ENCODE assay signal across 16 mouse cellular contexts in genomic region chr9:94704986-94705757, GRCm38 (mm10). TPM values are rescaled to one million over a fixed set of nuclear protein-coding genes. Genes with fewer than 3 reads are reported as not detected.
DNase-seq lines count a peak whose midpoint lies in the region; ATAC-seq and TF ChIP-seq lines count a peak whose summit lies in the region.
"Had no signal": no experiment of that assay in that cellular context is flagged by ENCODE, and none has a peak within 500 bp of the region (broad histone marks: within the 10 kb centered on the region; RNA-seq: fewer than 3 reads in every experiment).

No protein-coding gene starts in this region.

- no peak overlapping the region for H3K9ac ChIP-seq in hindbrain, postnatal 0 days (replicated peaks; ENCODE audit: low read length)
- no peak overlapping the region for H3K9ac ChIP-seq in hindbrain, embryonic 13.5 days
- H3K9ac ChIP-seq: kidney, embryonic 15.5 days; liver, embryonic 13.5 days; midbrain, embryonic 13.5 days; neural tube, embryonic 12.5 days had no signal

- no peak for TF ChIP-seq CTCF in hindbrain, postnatal 0 days (IDR thresholded peaks at IDR 0.05; ENCODE audit: low read depth)
- no peak for TF ChIP-seq CTCF in thymus, adult 2 months (IDR thresholded peaks at IDR 0.05; ENCODE audit: borderline replicate concordance, control insufficient read depth, extremely low read depth, insufficient read depth, low read length, poor library complexity)

- H3K36me3 ChIP-seq in hindbrain, postnatal 0 days (ENCODE audit: insufficient read depth, low read length), result no peaks in the 10 kb centered on the region
- H3K36me3 ChIP-seq in hindbrain, embryonic 13.5 days, result no peaks in the 10 kb centered on the region
- 0 out of 2 replicates have a peak, but pooled peaks cover 3% of the 10 kb centered on the region for H3K36me3 ChIP-seq in thymus, adult 2 months (ENCODE audit: control insufficient read depth, insufficient read depth, low read length)
- H3K36me3 ChIP-seq: kidney, embryonic 15.5 days; liver, embryonic 13.5 days; midbrain, embryonic 13.5 days; neural tube, embryonic 12.5 days had no signal

- WGBS in hindbrain, postnatal 0 days, result 53% methylated on average over 9 of the region's 9 CpGs
- 88% methylated on average over 9 of the region's 9 CpGs for WGBS in hindbrain, embryonic 13.5 days
- WGBS in thymus, adult 2 months, result 93% methylated on average over 9 of the region's 9 CpGs

- TF ChIP-seq POLR2A in thymus, adult 2 months (IDR thresholded peaks at IDR 0.05; ENCODE audit: control insufficient read depth, extremely low read depth, insufficient read depth, low read length, poor library complexity), result no peak

- 0 out of 2 replicates have a peak, but pooled peaks cover 4% of the 10 kb centered on the region for H3K4me1 ChIP-seq in hindbrain, postnatal 0 days (ENCODE audit: insufficient read depth, low read length)
- H3K4me1 ChIP-seq in hindbrain, embryonic 13.5 days (replicated peaks), result peaks cover 14% of the 10 kb centered on the region
- H3K4me1 ChIP-seq in thymus, adult 2 months (replicated peaks; ENCODE audit: control insufficient read depth, insufficient read depth, low read length), result no peaks in the 10 kb centered on the region; the same call in 1 of the 2 replicates
- H3K4me1 ChIP-seq: kidney, embryonic 15.5 days; liver, embryonic 13.5 days had no signal

- no peak overlapping the region for H3K4me3 ChIP-seq in hindbrain, postnatal 0 days (ENCODE audit: low read length)
- H3K4me3 ChIP-seq in hindbrain, embryonic 13.5 days, result no peak overlapping the region
- H3K4me3 ChIP-seq in thymus, adult 2 months (ENCODE audit: control insufficient read depth, insufficient read depth, low read length), result no peak overlapping the region
- H3K4me3 ChIP-seq: heart, adult 2 months; kidney, embryonic 15.5 days; liver, embryonic 13.5 days; midbrain, embryonic 13.5 days; neural tube, embryonic 12.5 days had no signal

- H3K9me3 ChIP-seq in hindbrain, postnatal 0 days (ENCODE audit: low read length), result no peaks in the 10 kb centered on the region
- H3K9me3 ChIP-seq in hindbrain, embryonic 13.5 days, result no peaks in the 10 kb centered on the region
- H3K9me3 ChIP-seq: kidney, embryonic 15.5 days; liver, embryonic 13.5 days; midbrain, embryonic 13.5 days; neural tube, embryonic 12.5 days had no signal

- ATAC-seq in hindbrain, postnatal 0 days, result peak; percentile 55
- ATAC-seq in hindbrain, embryonic 13.5 days (ENCODE audit: low FRiP score), result no peak
- no peak for ATAC-seq in granulocyte monocyte progenitor cell, adult 5-6 weeks (replicated peaks; ENCODE audit: poor library complexity, severe bottlenecking)
- ATAC-seq: midbrain, embryonic 13.5 days had no signal

- H3K4me2 ChIP-seq in hindbrain, postnatal 0 days (ENCODE audit: low read depth, low read length), result no peak overlapping the region
- H3K4me2 ChIP-seq in hindbrain, embryonic 13.5 days, result no peak overlapping the region
- H3K4me2 ChIP-seq: kidney, embryonic 15.5 days; liver, embryonic 13.5 days; midbrain, embryonic 13.5 days; neural tube, embryonic 12.5 days had no signal

- peak overlapping the region; percentile 36; the same call in 1 of the 2 replicates for H3K27ac ChIP-seq in hindbrain, postnatal 0 days
- no peak overlapping the region for H3K27ac ChIP-seq in hindbrain, embryonic 13.5 days
- H3K27ac ChIP-seq in thymus, adult 2 months (ENCODE audit: control insufficient read depth, insufficient read depth, low read length), result no peak overlapping the region
- H3K27ac ChIP-seq: heart, adult 2 months; kidney, embryonic 15.5 days; liver, embryonic 13.5 days; midbrain, embryonic 13.5 days; neural tube, embryonic 12.5 days had no signal

- H3K27me3 ChIP-seq in hindbrain, postnatal 0 days (ENCODE audit: insufficient read depth, low read length), result no peaks in the 10 kb centered on the region
- no peaks in the 10 kb centered on the region for H3K27me3 ChIP-seq in hindbrain, embryonic 13.5 days
- no peaks in the 10 kb centered on the region for H3K27me3 ChIP-seq in thymus, adult 2 months (ENCODE audit: control insufficient read depth, insufficient read depth, low read length)
- H3K27me3 ChIP-seq: kidney, embryonic 15.5 days; liver, embryonic 13.5 days; midbrain, embryonic 13.5 days; neural tube, embryonic 12.5 days had no signal

- peak; percentile 49 for DNase-seq in hindbrain, postnatal 0 days (ENCODE audit: low spot score)
- DNase-seq in thymus, postnatal 14 days, result peak; percentile 1
- no peak for DNase-seq in thymus, adult 2 months
- DNase-seq in cerebellum, adult 9-10 months, result peak; percentile 61
- no peak for DNase-seq in ovary, postnatal 10 days (ENCODE audit: low spot score)
- no peak for DNase-seq in spleen, postnatal 36 days (ENCODE audit: low spot score in 2 of 2)
- DNase-seq: liver, embryonic 13.5 days; lung, postnatal 14 days; spleen, adult 18-20 months; thymus, adult 18-20 months had no signal

RNA-seq across cellular contexts. Expression of gene Slc9a9, which starts 35.5 kb away (rescaled TPM):
- 5.1 and 6.6 TPM in 2 replicates for total RNA-seq in hindbrain, postnatal 0 days (2014; rRNA removed)
- polyA plus RNA-seq in hindbrain, postnatal 0 days (2015; fragmentation: Nextera tagmentation; extraction: Ambion mirVana), result 5.8 and 6.1 TPM in 2 replicates
- polyA plus RNA-seq in hindbrain, embryonic 13.5 days (2015; fragmentation: Nextera tagmentation; extraction: Ambion mirVana), result 5.6 and 6.0 TPM in 2 replicates
- 43.5 and 49.7 TPM in 2 replicates for polyA plus RNA-seq in thymus, adult 2 months (2012; rRNA removed)
- 10.5 and 13.8 TPM in 2 replicates for total RNA-seq in granulocyte monocyte progenitor cell, adult 5-6 weeks (2014; fragmentation: Nextera tagmentation)
- total RNA-seq in granulocyte monocyte progenitor cell, adult 5-6 weeks (2017), result 7.6 and 11.1 TPM in 2 replicates

Comparison
In these comparisons a context has a peak if more than half of its experiments do, and no peak if none do; other contexts are left out.
1. DNase-seq: peak in hindbrain, postnatal 0 days (single experiment), thymus, postnatal 14 days (single experiment) and cerebellum, adult 9-10 months (single experiment); none in thymus, adult 2 months (single experiment), ovary, postnatal 10 days (single experiment) and spleen, postnatal 36 days (0 of 2).